Mouse (Mus musculus): ENCODE results near the gene Pdcd11.

GRCm38 (mm10) chr19:47089718-47090525 is 646 bp upstream of the Pdcd11 start:
- TF ChIP-seq CTCF (IDR thresholded peaks at IDR 0.05; ENCODE audit: borderline replicate concordance, insufficient read depth, low read length) (no peak), POLR2A (IDR thresholded peaks at IDR 0.05; ENCODE audit: low read depth, low read length) (no peak)
